Mouse (Mus musculus) MEL (cell line): Measurements from ENCODE around the gene Ppp2r2c.

Source experiments
- BHLHE40 ChIP-seq: IDR thresholded peaks from 2 replicates; pipeline ENCODE4 v1.6.1; 2012; ENCODE audit warnings: low read depth, mild to moderate bottlenecking, inconsistent platforms, low read length, improper control_type of control experiment, borderline replicate concordance
- CTCF ChIP-seq, 3 experiments: IDR thresholded peaks in 2 of 3; conservative IDR thresholded peaks in 1 of 3; 2 replicates each; pipeline ENCODE4 v1.5.1; 2011 to 2012; ENCODE audit warnings: low read length in 3 of 3, low read depth in 2 of 3, mild to moderate bottlenecking in 2 of 3, improper control_type of control experiment in 1 of 3, inconsistent platforms in 1 of 3, mixed read lengths in 1 of 3, moderate library complexity in 1 of 3; ENCODE audit not compliant: control insufficient read depth in 1 of 3, insufficient read depth in 1 of 3, poor library complexity in 1 of 3, severe bottlenecking in 1 of 3
- EP300 ChIP-seq, 2 experiments: IDR thresholded peaks; 2 replicates each; pipeline ENCODE4 v1.6.1; 2011; ENCODE audit warnings: improper control_type of control experiment in 2 of 2, low read length in 2 of 2, low read depth in 1 of 2, mild to moderate bottlenecking in 1 of 2
- MEF2A ChIP-seq: IDR thresholded peaks from 2 replicates; pipeline ENCODE4 v1.6.1; 2014; ENCODE audit warnings: low read depth, mild to moderate bottlenecking, inconsistent platforms, low read length, improper control_type of control experiment; ENCODE audit not compliant: poor library complexity, insufficient replicate concordance, severe bottlenecking; ENCODE audit errors: extremely low read depth
- MXI1 ChIP-seq: IDR thresholded peaks from 2 replicates; pipeline ENCODE4 v1.6.1; 2011; ENCODE audit warnings: mild to moderate bottlenecking, low read depth, low read length, improper control_type of control experiment
- POLR2A ChIP-seq, 2 experiments: IDR thresholded peaks; 2 replicates each; pipeline ENCODE4 v1.6.1; 2011 to 2012; ENCODE audit warnings: low read length in 2 of 2, mild to moderate bottlenecking in 2 of 2, control low read depth in 1 of 2, improper control_type of control experiment in 1 of 2, low read depth in 1 of 2, moderate library complexity in 1 of 2; ENCODE audit not compliant: control insufficient read depth in 1 of 2, insufficient read depth in 1 of 2, poor library complexity in 1 of 2
- RCOR1 ChIP-seq: IDR thresholded peaks from 2 replicates; pipeline ENCODE4 v1.6.1; 2012; ENCODE audit warnings: low read depth, mild to moderate bottlenecking, inconsistent platforms, low read length, improper control_type of control experiment
- TBP ChIP-seq: IDR thresholded peaks from 2 replicates; pipeline ENCODE4 v1.8.0; 2011; ENCODE audit warnings: low read depth, low read length, improper control_type of control experiment
- USF1 ChIP-seq: IDR thresholded peaks from 2 replicates; pipeline ENCODE4 v1.6.1; 2014; ENCODE audit warnings: low read depth, mild to moderate bottlenecking, inconsistent platforms, low read length, improper control_type of control experiment, moderate library complexity
- ZC3H11A ChIP-seq: IDR thresholded peaks from 2 replicates; pipeline ENCODE4 v1.6.1; 2012; ENCODE audit warnings: low read depth, mild to moderate bottlenecking, inconsistent platforms, low read length, improper control_type of control experiment

- no peak for TF ChIP-seq POLR2A (IDR thresholded peaks at IDR 0.05; ENCODE audit: control insufficient read depth in 1 of 2, insufficient read depth in 1 of 2, low read depth in 1 of 2, low read length in 2 of 2, poor library complexity in 1 of 2)
- TF ChIP-seq MEF2A, result no peak
- TF ChIP-seq EP300 (IDR thresholded peaks at IDR 0.05; ENCODE audit: low read depth in 1 of 2, low read length in 2 of 2), result no peak
- TF ChIP-seq ZC3H11A, result no peak
- TF ChIP-seq CTCF (IDR thresholded peaks at IDR 0.05 in 2 of 3, conservative IDR thresholded peaks at IDR 0.05 in 1 of 3; ENCODE audit: control insufficient read depth in 1 of 3, insufficient read depth in 1 of 3, low read depth in 2 of 3, low read length in 3 of 3, poor library complexity in 1 of 3, severe bottlenecking in 1 of 3), result no peak
- no peak for TF ChIP-seq MXI1
- no peak for TF ChIP-seq USF1
- TF ChIP-seq BHLHE40, result no peak
- TF ChIP-seq RCOR1, result no peak
- TF ChIP-seq TBP, result no peak
Measured at GRCm38 (mm10) chr5:36840092-36840491, 28.2 kb upstream of the Ppp2r2c start.
